Mouse (Mus musculus): ENCODE measurements around the gene Tuba1c. TPM values are rescaled to one million over a fixed set of nuclear protein-coding genes. Genes with fewer than 3 reads are reported as not detected.
A peak's percentile ranks its signal among the peaks of the same experiment; 100 is the strongest.

Gene Tuba1c
- 100 to 1,000 TPM; 255 to 292 TPM for total RNA-seq (2021)

- peak; percentile 43 to 90 for DNase-seq (ENCODE audit: extremely low spot score in 1 of 2, low spot score in 2 of 2)
- intact Hi-C loops (cut with DNase I): loop anchor here (10.0 kb wide), 1 partner anchor 175 kb away; no protein-coding TSS in a partner anchor
Measured at GRCm38 (mm10) chr15:99029619-99030584, at the start of gene Tuba1c. Tuba1c (plus strand) TSS chr15:99029891.

GRCm38 (mm10) chr15:98980012-98980614 lies 49.6 kb upstream of the Tuba1c start:
- DNase-seq (ENCODE audit: extremely low spot score in 1 of 2, low spot score in 2 of 2): no peak
- intact Hi-C loops (cut with DNase I): no loop called here

DNA sequence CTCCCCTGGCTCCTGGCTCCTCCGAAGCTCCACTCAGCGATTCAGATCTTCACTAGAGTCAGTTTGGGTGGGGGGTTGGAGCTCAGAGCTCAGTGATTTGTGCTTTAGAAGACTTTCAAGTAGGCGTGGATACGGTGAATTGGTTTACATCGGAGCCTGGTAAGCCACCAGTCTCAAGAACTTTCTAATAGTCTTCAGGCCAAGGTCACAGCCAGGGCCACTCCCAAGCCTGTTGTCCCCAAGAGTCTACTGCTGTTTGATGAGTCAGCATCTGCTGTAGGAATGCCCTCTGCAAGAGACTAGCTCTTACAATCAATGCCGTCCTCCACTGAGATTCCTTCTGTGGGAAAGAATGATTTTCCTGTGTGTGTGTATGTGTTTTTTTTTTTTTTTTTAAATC lies 47.6 kb upstream of the Tuba1c start:
- intact Hi-C loops (cut with DNase I): no loop called here

GRCm38 (mm10) chr15:98983431-98984081 lies 46.1 kb upstream of the Tuba1c start:
- no peak for DNase-seq (ENCODE audit: extremely low spot score in 1 of 2, low spot score in 2 of 2)

More for the DNA sequence above, 47.6 kb upstream of the Tuba1c start:
- DNase-seq (ENCODE audit: extremely low spot score in 1 of 2, low spot score in 2 of 2): no peak

GRCm38 (mm10) chr15:98984681-98985080 lies 45.0 kb upstream of the Tuba1c start:
- no peak for DNase-seq (ENCODE audit: extremely low spot score in 1 of 2, low spot score in 2 of 2)
- intact Hi-C loops (cut with DNase I): loop anchor here (2.0 kb wide), 1 partner anchor 32 kb away; the partner anchor contains the start of genes Gm49450 and Tuba1a

More at GRCm38 (mm10) chr15:98983431-98984081, 46.1 kb upstream of the Tuba1c start:
- intact Hi-C loops (cut with DNase I): loop anchor here (2.0 kb wide), 1 partner anchor 31 kb away; the partner anchor contains the start of genes Gm49450 and Tuba1a

DNA sequence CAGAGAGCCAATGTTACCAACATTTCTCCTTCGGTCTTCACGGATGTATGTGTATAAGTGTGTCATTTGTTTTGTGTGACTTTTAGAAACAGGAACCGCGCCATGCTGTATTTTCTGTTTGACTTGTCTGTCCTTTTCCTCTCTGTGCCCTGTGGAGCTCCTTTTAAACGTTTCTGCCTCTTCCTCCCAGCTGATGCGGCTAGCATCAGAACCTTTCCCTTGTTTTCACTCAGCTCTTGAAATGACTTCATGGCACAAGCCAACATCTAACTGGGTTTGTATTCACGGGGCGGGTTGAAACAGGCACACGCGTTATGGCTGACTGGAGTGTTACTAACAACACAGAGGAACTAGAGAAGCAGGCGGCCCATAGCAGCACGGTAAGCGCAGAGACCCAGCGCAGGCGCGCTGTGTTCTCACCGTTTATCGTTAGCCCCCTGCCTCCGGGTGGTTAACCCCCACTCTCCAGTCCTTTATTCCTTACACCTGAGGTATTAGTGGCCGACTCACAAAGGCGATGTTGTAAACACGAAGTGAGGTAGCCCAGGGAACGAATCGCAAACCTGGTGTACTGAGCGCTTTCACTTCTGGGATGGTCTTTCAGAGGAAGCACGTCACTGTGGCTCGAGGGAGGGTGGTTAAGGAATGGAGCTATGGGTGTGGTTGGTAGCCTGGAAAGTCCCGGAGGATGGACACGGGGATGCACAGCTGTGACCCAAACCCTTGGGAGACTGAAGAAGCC lies 44.3 kb upstream of the Tuba1c start:
- peak; percentile 73 to 82 for DNase-seq (ENCODE audit: extremely low spot score in 1 of 2, low spot score in 2 of 2)
- intact Hi-C loops (cut with DNase I): loop anchor here (2.0 kb wide), 1 partner anchor 33 kb away; the partner anchor contains the start of genes Gm49450 and Tuba1a

- DNase-seq (ENCODE audit: extremely low spot score in 1 of 2, low spot score in 2 of 2): peak in 1 of 2 experiments; percentile 27
- intact Hi-C loops (cut with DNase I): loop anchor here (2.0 kb wide), 1 partner anchor 33 kb away; the partner anchor contains the start of genes Gm49450 and Tuba1a
Measured at GRCm38 (mm10) chr15:98985982-98986715, 43.5 kb upstream of the Tuba1c start.

GRCm38 (mm10) chr15:98987077-98987630 lies 42.5 kb upstream of the Tuba1c start:
- no peak for DNase-seq (ENCODE audit: extremely low spot score in 1 of 2, low spot score in 2 of 2)
- intact Hi-C loops (cut with DNase I): no loop called here

DNA sequence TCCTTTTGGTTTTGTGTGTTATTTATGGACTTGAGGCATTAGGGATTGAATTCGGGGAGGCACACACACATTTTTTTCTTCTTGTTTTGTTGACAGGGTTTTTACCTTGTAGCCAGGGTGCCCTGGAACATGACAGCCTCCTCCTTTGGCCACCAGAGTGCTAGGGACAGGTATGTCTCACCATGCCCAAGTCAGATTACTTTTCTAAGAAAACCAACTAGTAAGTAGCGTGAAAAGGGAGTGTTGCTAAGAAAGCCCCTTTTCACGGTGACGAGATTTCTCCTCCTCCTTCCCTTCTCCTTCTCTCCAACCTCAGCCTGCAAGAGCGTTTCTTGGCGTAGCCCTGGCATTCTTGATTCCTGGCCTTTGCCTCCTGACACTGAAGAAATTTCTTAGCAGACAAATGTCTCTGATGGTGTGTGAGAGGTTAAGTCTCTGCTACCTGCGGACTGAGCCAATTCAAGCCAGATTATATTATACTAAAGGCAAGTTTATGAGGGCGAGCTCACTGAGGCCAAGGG lies 42.0 kb upstream of the Tuba1c start:
- peak in 1 of 2 experiments; percentile 6 for DNase-seq (ENCODE audit: extremely low spot score in 1 of 2, low spot score in 2 of 2)
- intact Hi-C loops (cut with DNase I): no loop called here

DNA sequence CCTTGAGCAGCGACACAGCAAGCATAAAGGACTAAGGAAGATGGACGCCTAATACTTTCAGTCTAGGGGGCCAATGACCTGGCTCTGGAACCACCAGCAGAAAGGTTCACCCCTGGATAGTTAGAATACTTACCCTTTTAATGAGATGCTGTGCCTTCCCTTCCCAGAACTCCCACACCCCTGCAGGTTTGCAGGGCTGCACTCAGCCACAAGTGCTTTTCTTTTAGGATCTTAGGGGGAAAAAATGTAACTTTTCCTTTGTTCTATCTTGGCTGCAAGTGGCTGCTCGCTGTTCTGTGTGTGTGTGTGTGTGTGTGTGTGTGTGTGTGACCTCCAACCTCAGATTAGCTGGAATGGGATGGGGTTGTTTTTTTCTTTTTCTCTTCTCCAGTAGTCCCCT lies 40.9 kb upstream of the Tuba1c start:
- intact Hi-C loops (cut with DNase I): no loop called here
- no peak for DNase-seq (ENCODE audit: extremely low spot score in 1 of 2, low spot score in 2 of 2)

DNA sequence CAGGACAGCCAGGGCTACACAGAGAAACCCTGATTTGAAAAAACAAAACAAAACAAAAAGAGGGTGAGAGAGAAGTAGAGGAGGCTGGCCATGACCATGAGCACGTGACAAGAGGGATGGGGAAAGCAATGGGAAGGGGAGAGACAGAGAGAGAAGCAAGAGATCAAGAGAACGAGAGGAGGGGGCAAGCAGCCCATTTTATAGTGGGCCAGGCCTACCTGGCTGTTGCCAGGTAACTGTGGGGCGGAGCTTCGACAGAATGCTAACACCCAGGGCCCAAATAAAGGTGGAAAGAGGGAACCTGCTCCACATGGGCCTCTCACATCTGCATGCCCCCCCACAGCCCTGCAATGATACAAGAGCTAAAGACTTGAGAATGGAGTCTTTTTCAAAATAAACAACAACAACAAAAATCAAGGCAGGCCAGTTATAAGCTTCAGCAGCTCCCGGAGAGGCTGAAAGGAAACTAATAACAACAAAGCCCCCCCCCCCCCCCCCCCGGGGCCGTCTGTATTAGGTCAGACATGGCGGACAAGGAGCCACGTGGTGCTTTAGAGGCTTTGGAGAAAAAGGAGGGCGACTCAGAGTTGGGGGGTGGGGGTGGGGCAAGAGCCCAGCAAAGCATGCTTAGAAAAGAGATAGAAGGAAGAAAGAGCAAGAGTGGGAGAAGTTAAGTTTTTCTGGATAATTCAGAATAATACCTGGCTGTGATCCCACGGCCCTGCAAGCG lies 39.8 kb upstream of the Tuba1c start:
- intact Hi-C loops (cut with DNase I): no loop called here
- no peak for DNase-seq (ENCODE audit: extremely low spot score in 1 of 2, low spot score in 2 of 2)

DNA sequence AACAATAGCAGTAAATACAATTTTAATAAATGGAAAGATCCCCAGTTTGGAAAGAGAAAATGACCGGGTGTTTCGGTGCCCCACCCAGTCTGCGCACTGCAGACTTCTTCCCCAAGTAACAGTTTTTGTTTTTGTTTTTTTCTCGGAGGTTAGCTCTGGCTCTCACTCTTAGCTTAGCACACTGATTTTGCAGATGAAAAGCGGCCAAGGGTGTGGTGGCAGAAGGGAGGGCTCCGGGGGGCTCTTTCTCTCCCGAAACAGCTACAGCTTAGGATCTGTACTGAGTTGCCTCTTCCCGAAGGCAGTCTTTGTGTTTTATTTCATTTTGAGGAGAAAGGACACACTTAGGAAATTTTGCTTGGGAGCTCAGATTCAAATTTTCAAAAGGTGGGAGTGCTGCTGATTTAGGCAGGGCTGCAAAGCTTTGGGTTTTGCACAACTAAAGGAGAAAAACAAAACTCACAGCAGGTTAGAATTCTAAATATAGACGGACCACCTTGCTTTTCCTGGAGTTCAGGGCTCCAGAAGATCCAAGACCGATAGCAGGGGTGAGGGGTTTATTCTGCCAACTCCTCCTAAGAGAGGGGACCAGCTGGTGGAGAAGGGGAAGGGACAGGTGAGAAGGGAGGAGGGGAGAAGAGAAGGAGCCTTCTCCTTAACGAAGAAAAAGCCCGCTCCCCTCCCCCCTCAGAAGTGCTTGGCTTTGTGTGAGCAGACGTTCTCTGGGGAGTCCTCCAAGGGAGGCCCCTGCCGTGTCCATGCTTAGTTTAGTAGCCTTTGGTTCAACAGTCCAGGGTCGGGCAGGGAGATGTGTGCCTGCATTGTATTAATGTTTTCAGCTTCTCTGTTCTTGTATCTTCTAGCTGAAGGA lies 38.8 kb upstream of the Tuba1c start:
- peak in 1 of 2 experiments; percentile 70 for DNase-seq (ENCODE audit: extremely low spot score in 1 of 2, low spot score in 2 of 2)
- intact Hi-C loops (cut with DNase I): no loop called here

GRCm38 (mm10) chr15:98991540-98992050 lies 38.1 kb upstream of the Tuba1c start:
- DNase-seq (ENCODE audit: extremely low spot score in 1 of 2, low spot score in 2 of 2): no peak
- intact Hi-C loops (cut with DNase I): loop anchor here (1.0 kb wide), 2 partner anchors 38 to 57 kb away; partner anchors contain the start of genes Gm49450, Tuba1a and Tuba1b

- peak; percentile 62 to 87 for DNase-seq (ENCODE audit: extremely low spot score in 1 of 2, low spot score in 2 of 2)
- intact Hi-C loops (cut with DNase I): loop anchor here (1.0 kb wide), 2 partner anchors 39 to 58 kb away; partner anchors contain the start of genes Gm49450, Tuba1a and Tuba1b
Measured at GRCm38 (mm10) chr15:98992086-98992912, 37.4 kb upstream of the Tuba1c start.

Measured in left cerebral cortex, postnatal 10 days (tissue).